Mouse (Mus musculus): ENCODE data around the gene Zfp61. TPM values are rescaled to one million over a fixed set of nuclear protein-coding genes. Genes with fewer than 3 reads are reported as not detected.

Gene Zfp61
- polyA plus RNA-seq, 1 experiment: 12.4 TPM

DNA sequence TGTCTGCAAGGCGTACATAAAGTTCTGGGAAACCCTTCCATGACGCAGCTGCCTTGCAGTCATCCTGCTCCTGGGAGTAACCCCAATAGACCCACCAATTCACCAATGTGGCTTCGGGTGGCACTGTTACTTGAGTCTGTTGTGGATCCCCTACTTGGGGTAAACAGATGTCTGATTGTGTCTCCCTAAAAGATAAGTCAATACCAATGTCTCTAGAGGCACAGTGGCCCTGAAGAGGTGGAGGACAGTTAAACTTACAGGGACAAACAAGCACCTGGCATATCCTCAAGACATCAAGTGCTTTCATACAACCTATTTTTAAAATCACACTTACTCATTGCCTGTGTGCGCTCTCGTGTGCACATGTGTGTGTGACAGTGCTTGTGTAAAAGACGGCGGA is 5.7 kb downstream of the Zfp61 start:
- Histone ChIP-seq H3K4me1 (ENCODE audit: control insufficient read depth, insufficient read depth, low read length) (peaks cover 8% of the 10 kb centered on the region), H3K4me3 (ENCODE audit: control insufficient read depth, low read depth, low read length) (no peak overlapping the region), H3K36me3 (ENCODE audit: control insufficient read depth, insufficient read depth, low read length) (no peaks in the 10 kb centered on the region; the same call in 1 of the 2 replicates), H3K27me3 (ENCODE audit: control insufficient read depth, insufficient read depth, low read length) (no peaks in the 10 kb centered on the region), H3K27ac (ENCODE audit: control insufficient read depth, insufficient read depth, low read depth, low read length) (no peak overlapping the region)
- no peak for TF ChIP-seq POLR2A (IDR thresholded peaks at IDR 0.05; ENCODE audit: control insufficient read depth, low read depth, low read length)

DNA sequence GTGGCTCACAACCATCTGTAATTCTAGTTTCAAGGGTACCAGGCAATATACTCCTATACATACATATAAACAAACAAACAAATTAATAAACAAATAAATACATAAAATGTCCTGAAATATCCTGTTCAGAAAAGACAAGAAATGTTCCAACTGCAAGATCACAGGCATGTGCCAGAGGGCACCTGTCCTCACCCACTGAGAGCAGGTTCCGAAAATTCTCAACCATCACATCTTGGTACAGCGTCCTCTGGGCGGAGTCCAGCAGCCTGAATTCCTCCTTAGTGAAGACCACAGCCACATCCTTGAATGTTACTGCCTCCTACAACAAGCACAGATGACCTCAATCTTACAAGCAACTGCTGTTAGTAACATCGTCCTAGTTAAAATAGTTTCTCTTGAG is 6.3 kb downstream of the Zfp61 start:
- no peaks in the 10 kb centered on the region; the same call in 1 of the 2 replicates for H3K36me3 ChIP-seq (ENCODE audit: control insufficient read depth, insufficient read depth, low read length)
- no peak overlapping the region for H3K4me3 ChIP-seq (ENCODE audit: control insufficient read depth, low read depth, low read length)
- H3K27ac ChIP-seq (ENCODE audit: control insufficient read depth, insufficient read depth, low read depth, low read length): no peak overlapping the region
- peaks cover 5% of the 10 kb centered on the region for H3K4me1 ChIP-seq (ENCODE audit: control insufficient read depth, insufficient read depth, low read length)
- TF ChIP-seq CTCF (IDR thresholded peaks at IDR 0.05; ENCODE audit: control insufficient read depth, insufficient read depth, insufficient replicate concordance, low read depth, low read length): no peak
- no peak for TF ChIP-seq POLR2A (IDR thresholded peaks at IDR 0.05; ENCODE audit: control insufficient read depth, low read depth, low read length)
- H3K27me3 ChIP-seq (ENCODE audit: control insufficient read depth, insufficient read depth, low read length): no peaks in the 10 kb centered on the region

DNA sequence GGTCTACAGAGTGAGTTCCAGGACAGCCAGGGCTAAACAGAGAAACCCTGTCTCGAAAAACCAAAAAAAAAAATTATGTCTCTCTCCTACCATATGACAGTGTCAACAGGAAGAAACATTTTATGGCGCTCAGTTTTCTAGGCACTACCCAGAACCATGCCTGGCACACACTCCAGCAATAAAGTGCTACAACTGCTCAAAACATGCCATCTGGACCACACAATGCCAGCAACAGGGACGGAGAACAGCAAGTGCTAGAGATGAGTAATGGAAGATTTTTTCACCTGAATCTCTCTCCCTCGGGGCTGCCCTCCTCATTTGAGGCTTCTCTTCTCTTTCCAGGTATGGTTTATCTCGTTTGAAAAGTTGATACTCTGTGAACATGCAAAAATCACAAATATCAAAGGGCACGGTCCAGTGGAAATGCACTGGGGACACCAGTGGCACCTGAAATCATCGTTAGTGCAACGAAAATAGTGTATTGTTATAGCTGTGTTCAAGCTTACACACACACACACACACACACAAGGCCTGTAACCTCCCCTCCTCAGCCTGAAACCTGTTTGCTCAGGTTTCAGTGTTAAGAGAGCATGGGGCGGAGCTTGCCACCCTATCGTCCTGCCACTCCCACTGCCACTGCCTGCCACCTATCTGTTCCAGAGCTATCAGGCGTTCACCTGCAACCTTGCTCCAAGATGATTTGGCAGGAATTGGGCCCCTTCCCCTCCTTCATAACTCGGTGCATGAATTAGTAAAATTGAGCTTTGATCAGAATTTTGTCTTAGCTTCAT is 7.8 kb downstream of the Zfp61 start:
- no peaks in the 10 kb centered on the region; the same call in 1 of the 2 replicates for H3K36me3 ChIP-seq (ENCODE audit: control insufficient read depth, insufficient read depth, low read length)
- TF ChIP-seq CTCF (IDR thresholded peaks at IDR 0.05; ENCODE audit: control insufficient read depth, insufficient read depth, insufficient replicate concordance, low read depth, low read length) (no peak), POLR2A (IDR thresholded peaks at IDR 0.05; ENCODE audit: control insufficient read depth, low read depth, low read length) (no peak)
- H3K27me3 ChIP-seq (ENCODE audit: control insufficient read depth, insufficient read depth, low read length): no peaks in the 10 kb centered on the region

DNA sequence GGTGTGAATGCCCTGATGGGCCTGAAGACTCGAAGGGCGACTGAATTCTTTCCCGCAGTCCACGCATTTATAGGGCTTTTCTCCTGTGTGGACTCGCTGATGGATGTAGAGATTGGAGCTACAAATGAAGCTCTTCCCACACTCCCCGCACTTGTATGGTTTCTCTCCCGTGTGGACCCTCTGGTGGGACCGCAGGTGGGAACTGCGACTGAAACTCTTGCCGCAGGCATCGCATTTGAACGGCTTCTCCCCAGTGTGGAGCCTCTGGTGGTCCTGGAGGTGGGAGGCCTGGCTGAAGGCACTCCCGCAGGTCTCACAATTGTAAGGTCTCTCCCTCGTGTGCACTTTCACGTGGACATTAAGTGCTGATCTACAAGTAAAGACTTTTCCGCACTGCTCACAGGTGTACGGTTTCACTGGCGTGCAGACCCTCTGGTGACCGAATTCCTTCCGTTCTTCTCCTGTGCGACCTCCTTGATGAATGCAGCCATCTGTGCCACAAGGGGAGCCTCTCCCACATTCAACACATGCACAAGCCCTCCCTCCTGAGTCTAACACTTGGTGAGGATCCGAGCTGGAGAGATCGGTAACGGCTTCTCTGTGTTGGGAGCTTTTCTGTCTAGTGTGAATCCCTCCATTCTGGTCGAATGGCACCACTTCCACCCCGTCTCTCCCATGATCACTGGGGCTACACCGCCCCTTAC is 9.5 kb downstream of the Zfp61 start:
- Histone ChIP-seq H3K36me3 (ENCODE audit: control insufficient read depth, insufficient read depth, low read length) (no peaks in the 10 kb centered on the region; the same call in 1 of the 2 replicates), H3K4me1 (ENCODE audit: control insufficient read depth, insufficient read depth, low read length) (no peaks in the 10 kb centered on the region), H3K4me3 (ENCODE audit: control insufficient read depth, low read depth, low read length) (no peak overlapping the region)

More for the DNA sequence above, 7.8 kb downstream of the Zfp61 start:
- no peak overlapping the region for H3K27ac ChIP-seq (ENCODE audit: control insufficient read depth, insufficient read depth, low read depth, low read length)
- no peak overlapping the region for H3K4me3 ChIP-seq (ENCODE audit: control insufficient read depth, low read depth, low read length)
- no peaks in the 10 kb centered on the region for H3K4me1 ChIP-seq (ENCODE audit: control insufficient read depth, insufficient read depth, low read length)

DNA sequence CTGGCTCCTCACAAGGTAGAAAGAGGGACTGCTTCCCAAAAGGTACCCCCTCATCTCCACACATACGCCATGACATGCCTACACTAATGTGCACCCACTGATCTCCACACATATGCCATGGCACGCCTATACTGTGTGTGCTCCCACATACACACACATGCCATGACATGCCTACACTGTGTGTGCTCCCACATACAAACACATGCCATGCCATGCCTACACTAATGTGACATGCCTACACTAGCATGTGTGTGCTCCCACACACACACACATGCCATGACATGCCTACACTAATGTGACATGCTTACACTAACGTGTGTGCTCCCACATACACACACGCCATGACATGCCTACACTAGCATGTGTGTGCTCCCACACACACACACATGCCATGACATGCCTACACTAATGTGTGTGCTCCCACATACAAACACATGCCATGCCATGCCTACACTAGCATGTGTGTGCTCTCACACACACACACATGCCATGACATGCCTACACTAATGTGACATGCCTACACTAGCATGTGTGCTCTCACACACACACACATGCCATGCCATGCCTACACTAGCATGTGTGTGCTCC is 10.8 kb downstream of the Zfp61 start:
- H3K36me3 ChIP-seq (ENCODE audit: control insufficient read depth, insufficient read depth, low read length): no peaks in the 10 kb centered on the region; the same call in 1 of the 2 replicates
- no peak overlapping the region for H3K27ac ChIP-seq (ENCODE audit: control insufficient read depth, insufficient read depth, low read depth, low read length)
- H3K4me1 ChIP-seq (ENCODE audit: control insufficient read depth, insufficient read depth, low read length): no peaks in the 10 kb centered on the region
- H3K27me3 ChIP-seq (ENCODE audit: control insufficient read depth, insufficient read depth, low read length): no peaks in the 10 kb centered on the region
- H3K4me3 ChIP-seq (ENCODE audit: control insufficient read depth, low read depth, low read length): no peak overlapping the region
- TF ChIP-seq CTCF (IDR thresholded peaks at IDR 0.05; ENCODE audit: control insufficient read depth, insufficient read depth, insufficient replicate concordance, low read depth, low read length) (no peak), POLR2A (IDR thresholded peaks at IDR 0.05; ENCODE audit: control insufficient read depth, low read depth, low read length) (no peak)

More for the DNA sequence above, 9.5 kb downstream of the Zfp61 start:
- TF ChIP-seq POLR2A (IDR thresholded peaks at IDR 0.05; ENCODE audit: control insufficient read depth, low read depth, low read length): no peak
- TF ChIP-seq CTCF (IDR thresholded peaks at IDR 0.05; ENCODE audit: control insufficient read depth, insufficient read depth, insufficient replicate concordance, low read depth, low read length): no peak
- H3K27ac ChIP-seq (ENCODE audit: control insufficient read depth, insufficient read depth, low read depth, low read length): no peak overlapping the region
- H3K27me3 ChIP-seq (ENCODE audit: control insufficient read depth, insufficient read depth, low read length): no peaks in the 10 kb centered on the region

DNA sequence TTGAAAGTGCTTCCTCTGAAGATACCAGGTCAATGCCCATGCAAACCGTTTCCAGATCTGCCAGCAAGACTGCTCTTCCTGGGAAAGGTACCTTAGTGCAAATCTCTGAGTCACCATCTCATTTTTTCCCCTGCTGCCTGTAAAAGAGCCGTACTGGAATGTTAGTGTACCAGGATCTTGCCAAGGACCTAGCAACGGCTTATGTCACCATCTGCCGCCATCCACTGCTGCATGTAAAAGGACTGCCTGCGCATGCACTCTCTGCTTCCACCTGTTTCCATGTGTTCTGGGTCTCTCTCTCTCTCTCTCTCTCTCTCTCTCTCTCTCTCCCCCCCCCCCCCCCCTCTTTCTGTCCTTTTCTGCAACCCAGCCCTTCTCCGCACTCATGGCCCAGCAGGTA is 12.5 kb downstream of the Zfp61 start:
- H3K27me3 ChIP-seq (ENCODE audit: control insufficient read depth, insufficient read depth, low read length): no peaks in the 10 kb centered on the region
- H3K27ac ChIP-seq (ENCODE audit: control insufficient read depth, insufficient read depth, low read depth, low read length): no peak overlapping the region
- no peaks in the 10 kb centered on the region for H3K4me1 ChIP-seq (ENCODE audit: control insufficient read depth, insufficient read depth, low read length)
- H3K36me3 ChIP-seq (ENCODE audit: control insufficient read depth, insufficient read depth, low read length): no peaks in the 10 kb centered on the region; the same call in 1 of the 2 replicates
- TF ChIP-seq CTCF (IDR thresholded peaks at IDR 0.05; ENCODE audit: control insufficient read depth, insufficient read depth, insufficient replicate concordance, low read depth, low read length) (no peak), POLR2A (IDR thresholded peaks at IDR 0.05; ENCODE audit: control insufficient read depth, low read depth, low read length) (no peak)
- no peak overlapping the region for H3K4me3 ChIP-seq (ENCODE audit: control insufficient read depth, low read depth, low read length)

DNA sequence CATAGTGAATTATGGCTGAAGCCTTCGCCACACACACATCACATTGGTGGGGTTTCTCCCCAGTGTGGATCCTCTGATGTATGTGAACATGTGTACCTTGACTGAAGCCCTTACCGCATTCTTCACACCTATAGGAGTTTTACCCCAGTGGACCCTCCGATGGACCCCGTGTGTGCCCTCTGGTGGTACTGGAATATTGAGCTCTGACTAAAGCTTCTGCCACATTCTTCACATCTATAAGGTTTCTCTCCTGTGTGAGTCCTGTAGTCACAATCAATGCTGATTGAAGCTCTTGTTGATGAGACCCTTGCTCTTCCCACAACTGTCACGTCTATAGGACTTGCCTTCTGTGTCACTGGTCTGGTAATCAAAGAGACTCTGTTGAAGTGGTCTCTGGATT is 13.4 kb downstream of the Zfp61 start:
- H3K4me1 ChIP-seq (ENCODE audit: control insufficient read depth, insufficient read depth, low read length): no peaks in the 10 kb centered on the region
- H3K27me3 ChIP-seq (ENCODE audit: control insufficient read depth, insufficient read depth, low read length): no peaks in the 10 kb centered on the region
- H3K27ac ChIP-seq (ENCODE audit: control insufficient read depth, insufficient read depth, low read depth, low read length): no peak overlapping the region
- TF ChIP-seq CTCF (IDR thresholded peaks at IDR 0.05; ENCODE audit: control insufficient read depth, insufficient read depth, insufficient replicate concordance, low read depth, low read length) (no peak), POLR2A (IDR thresholded peaks at IDR 0.05; ENCODE audit: control insufficient read depth, low read depth, low read length) (no peak)
- no peaks in the 10 kb centered on the region; the same call in 1 of the 2 replicates for H3K36me3 ChIP-seq (ENCODE audit: control insufficient read depth, insufficient read depth, low read length)
- H3K4me3 ChIP-seq (ENCODE audit: control insufficient read depth, low read depth, low read length): no peak overlapping the region
